Mouse (Mus musculus): ENCODE data around the gene Ccnk. TPM values are rescaled to one million over a fixed set of nuclear protein-coding genes. Genes with fewer than 3 reads are reported as not detected.

Ccnk gene
- total RNA-seq (2014; fragmentation: Nextera tagmentation), result 75.0 and 84.0 TPM in 2 replicates
- total RNA-seq (2017), result 7.8 and 24.5 TPM in 2 replicates

DNA sequence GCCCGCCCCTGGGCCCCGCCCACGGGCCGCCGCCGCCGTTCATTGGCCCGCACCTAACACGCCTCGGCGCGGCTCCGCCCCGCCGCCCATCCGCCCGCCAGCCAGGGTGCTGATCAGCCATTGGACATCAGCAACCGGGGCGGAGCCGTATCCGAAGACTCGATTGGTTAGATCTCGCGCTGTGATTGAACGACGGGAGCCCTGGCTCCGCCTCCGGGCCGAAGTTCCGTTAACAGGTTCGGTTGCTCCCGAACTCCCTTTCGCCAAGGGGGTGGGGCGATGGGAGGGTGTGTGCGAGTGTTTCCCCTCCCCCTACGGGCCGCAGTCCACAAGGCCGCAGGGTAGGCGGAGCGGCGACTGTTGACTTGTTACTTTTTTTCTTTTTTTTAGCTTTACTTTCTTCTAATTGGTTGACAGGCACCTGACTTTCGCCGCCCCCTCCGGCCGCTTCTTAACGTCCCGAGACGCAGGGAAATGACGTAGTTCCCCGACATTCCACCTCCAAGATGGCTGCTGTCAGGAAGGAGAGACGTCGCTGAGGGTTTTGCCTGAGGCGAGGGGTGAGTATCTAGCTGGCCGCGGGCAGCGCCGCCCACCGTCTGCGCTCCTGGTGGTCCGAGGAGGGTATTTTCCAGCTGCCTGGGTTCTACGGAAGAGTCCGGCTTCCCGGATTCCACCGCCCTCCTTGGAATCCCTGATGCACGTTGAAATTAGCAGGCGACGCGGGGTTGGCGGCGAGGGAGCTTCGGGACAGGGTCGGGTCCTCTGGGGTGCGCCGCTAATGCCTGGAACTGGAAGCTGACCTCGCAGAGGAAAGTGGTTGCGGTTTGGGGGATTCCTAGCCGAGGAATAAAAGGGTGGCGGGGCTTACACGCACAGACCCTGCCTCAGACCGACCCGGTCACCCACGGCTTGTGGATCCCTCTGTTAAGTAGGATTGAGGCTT lies at the start of gene Ccnk:
TSS of gene Ccnk (plus strand) at position 259 of the 946 bp plus-strand sequence.
- ATAC-seq (replicated peaks; ENCODE audit: low FRiP score, low TSS enrichment, poor library complexity, severe bottlenecking), result peak; percentile 91

DNA sequence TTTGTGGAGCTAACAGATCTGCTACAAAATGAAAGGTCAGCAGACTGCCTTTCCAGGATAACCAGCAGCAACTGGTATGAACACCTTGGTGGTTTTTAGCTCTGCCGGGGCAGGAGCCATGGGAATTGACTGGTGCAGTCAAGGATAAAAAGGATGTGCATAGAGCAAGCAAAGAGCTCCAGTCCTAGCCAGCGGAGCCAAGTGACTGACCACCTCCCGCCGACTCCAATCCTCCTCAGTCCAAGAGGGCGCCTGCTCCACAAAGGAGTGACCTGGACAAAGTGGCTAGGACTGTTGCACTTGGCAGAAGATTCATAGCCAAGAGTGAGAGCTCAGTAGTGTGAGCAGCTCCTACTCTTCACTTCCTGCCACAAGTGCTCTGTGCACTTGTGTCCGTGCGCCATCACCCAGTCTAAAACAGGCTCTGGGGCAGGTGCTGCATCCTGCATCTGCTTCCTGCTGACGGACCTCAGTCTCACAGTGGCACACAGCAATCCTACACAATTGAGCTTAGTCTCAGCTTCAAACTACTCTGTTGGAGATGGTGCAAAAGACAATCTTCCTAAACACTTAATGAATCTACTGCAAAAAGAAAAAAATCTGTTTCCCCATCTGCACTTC lies 46.8 kb upstream of the Ccnk start:
- no peak for ATAC-seq (replicated peaks; ENCODE audit: low FRiP score, low TSS enrichment, poor library complexity, severe bottlenecking)

GRCm38 (mm10) chr12:108133181-108133580 lies 46.2 kb upstream of the Ccnk start:
- no peak for ATAC-seq (replicated peaks; ENCODE audit: low FRiP score, low TSS enrichment, poor library complexity, severe bottlenecking)

DNA sequence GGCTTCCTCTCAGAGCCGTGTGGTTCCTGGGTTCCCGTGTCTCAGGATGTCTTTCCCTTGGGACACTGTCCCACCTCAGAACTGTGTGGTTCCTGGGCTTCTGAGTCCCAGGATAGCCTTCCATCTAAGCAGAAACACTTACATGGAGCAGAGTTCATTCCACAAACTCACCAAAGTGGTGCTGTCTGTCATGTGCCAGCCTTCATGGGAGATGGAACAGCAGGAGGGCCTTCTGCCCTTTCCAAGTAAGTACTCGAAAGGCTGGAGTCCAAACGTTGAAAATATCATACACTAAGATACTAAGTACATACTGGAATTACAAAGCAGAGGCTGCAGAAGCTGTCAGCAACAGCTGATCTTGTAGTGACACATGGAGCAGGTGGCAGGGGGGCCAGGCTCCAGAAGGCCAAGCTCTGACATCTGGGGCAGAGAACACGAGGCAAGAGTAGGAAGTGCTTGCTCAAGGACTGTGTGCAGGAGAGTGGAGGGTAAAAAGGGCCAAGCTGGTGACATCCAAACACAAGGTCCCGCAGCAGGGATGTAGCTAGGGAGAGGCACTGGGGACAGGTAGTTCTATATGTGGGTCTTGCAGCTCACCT lies 43.7 kb upstream of the Ccnk start:
- ATAC-seq (replicated peaks; ENCODE audit: low FRiP score, low TSS enrichment, poor library complexity, severe bottlenecking), result no peak

GRCm38 (mm10) chr12:108143624-108144498 lies 35.5 kb upstream of the Ccnk start:
- no peak for ATAC-seq (replicated peaks; ENCODE audit: low FRiP score, low TSS enrichment, poor library complexity, severe bottlenecking)

DNA sequence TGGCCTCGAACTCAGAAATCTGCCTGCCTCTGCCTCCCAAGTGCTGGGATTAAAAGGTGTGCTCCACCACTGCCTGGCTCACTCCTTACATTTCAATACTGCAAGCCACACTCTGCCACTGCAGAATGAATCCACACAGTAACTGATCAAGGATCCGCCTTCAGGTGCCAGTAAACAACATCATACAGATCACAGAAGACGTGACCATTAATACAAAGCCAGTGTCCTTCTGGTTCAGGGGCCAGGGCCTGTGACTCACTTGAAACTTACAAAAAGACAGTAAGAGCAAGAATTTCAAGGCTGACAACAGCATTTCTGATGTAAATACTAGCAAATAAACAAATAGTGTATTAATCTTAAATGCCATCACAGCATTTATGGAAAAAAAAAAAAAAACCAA lies 34.2 kb upstream of the Ccnk start:
- ATAC-seq (replicated peaks; ENCODE audit: low FRiP score, low TSS enrichment, poor library complexity, severe bottlenecking), result no peak

DNA sequence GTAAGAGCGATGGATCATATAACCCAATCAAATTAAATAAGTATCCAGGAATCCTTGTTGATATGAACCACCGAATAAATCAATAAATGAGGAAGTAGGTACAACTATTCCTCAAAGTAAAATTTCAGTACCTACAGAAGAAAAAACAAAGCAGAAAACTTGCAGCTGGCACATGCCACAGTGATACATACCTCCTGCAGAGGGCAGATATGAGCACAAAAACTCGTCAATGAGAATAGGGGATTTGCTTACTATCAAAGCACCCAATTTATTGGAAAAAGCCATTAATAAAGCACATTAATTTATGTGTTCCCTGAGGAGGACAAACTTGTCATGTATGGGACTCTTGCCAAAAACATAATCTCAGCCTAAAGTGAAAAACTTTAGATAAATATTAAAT lies 29.6 kb upstream of the Ccnk start:
- ATAC-seq (replicated peaks; ENCODE audit: low FRiP score, low TSS enrichment, poor library complexity, severe bottlenecking), result no peak

- ATAC-seq (replicated peaks; ENCODE audit: low FRiP score, low TSS enrichment, poor library complexity, severe bottlenecking), result peak; percentile 77
Observed at GRCm38 (mm10) chr12:108152743-108153142, 26.6 kb upstream of the Ccnk start.

DNA sequence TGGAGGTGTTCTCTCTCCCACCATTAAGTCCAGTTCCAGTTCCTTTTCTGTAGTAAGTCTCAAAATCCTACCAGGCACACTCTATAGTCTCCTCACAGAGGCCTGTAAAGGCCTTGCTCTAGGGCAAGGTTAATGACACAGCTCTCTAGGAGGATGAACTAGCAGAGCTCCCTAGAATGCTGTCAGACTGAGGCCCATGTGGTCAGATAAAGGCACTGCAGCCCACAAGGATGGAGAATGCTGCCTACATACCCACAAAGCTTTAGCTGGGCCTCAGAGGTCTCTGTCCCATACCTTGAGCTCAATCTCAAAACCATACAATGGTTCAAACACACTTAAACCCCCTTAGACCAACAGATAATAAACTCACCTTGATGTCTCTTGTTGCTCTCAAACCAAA lies 19.5 kb upstream of the Ccnk start:
- peak; percentile 54; the same call in 1 of the 2 replicates for ATAC-seq (replicated peaks; ENCODE audit: low FRiP score, low TSS enrichment, poor library complexity, severe bottlenecking)

DNA sequence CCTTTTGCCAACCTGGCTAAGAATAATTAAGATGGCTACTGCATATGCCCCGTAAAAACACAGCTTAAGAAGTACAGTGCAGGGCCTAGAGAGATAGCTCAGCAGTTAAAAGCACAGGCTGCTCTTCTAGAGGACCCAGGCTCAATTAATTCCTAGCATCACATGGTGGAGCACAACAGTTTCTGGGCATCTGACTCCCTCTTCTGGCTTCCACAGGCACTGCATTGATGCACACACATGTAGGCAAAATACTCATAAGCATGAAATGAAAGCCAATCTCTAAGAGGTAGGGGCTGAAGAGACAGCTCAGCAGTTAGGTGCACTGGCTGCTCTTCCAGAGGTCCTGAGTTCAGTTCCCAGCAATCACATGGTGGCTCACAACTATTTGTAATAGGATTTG lies 17.3 kb upstream of the Ccnk start:
- peak; percentile 84 for ATAC-seq (replicated peaks; ENCODE audit: low FRiP score, low TSS enrichment, poor library complexity, severe bottlenecking)

DNA sequence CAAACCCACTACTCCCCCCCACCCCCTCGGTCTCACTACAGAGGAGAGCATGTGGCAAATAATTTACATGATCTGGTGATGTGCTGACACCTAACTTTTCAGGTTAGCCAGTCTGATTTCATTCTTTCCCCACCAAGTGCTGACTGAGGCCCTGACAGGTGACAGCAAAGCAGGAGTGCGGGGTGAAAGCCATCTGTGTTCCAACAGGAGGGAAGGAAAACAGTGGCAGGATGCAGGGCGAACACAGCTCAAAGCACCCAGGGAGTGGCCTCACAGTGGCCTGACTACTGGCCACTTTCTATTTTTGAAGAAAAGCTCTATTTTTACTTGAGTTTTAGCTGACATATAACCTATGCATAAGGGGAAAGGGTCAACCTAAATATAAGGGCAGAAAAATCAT lies 15.7 kb upstream of the Ccnk start:
- no peak for ATAC-seq (replicated peaks; ENCODE audit: low FRiP score, low TSS enrichment, poor library complexity, severe bottlenecking)

DNA sequence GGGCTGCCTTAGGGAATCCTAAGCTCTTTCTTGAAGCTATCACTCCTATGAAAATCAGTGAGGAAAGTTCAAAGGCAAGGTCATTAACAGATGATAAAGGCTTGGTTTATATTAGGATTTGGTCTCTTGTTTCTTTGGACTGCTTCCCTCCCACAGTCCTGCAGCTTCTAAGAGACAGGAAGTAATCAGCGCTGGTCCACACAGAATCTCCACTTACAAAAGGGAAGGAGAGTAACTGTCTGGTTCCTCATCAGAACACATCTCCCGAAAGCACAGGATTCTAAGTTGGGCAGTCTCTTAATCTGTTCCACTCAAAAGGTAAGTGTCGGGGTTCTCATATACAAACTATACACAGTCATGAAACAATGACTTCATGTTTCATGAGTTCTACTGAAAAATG lies 10.5 kb upstream of the Ccnk start:
- no peak for ATAC-seq (replicated peaks; ENCODE audit: low FRiP score, low TSS enrichment, poor library complexity, severe bottlenecking)

GRCm38 (mm10) chr12:108170467-108170866 lies 8.9 kb upstream of the Ccnk start:
- ATAC-seq (replicated peaks; ENCODE audit: low FRiP score, low TSS enrichment, poor library complexity, severe bottlenecking), result 0 out of 2 replicates have a peak, but pooled peaks have one; percentile 29

- 0 out of 2 replicates have a peak, but pooled peaks have one; percentile 44 for ATAC-seq (replicated peaks; ENCODE audit: low FRiP score, low TSS enrichment, poor library complexity, severe bottlenecking)
Observed at GRCm38 (mm10) chr12:108171336-108171735, 8.0 kb upstream of the Ccnk start.

- ATAC-seq (replicated peaks; ENCODE audit: low FRiP score, low TSS enrichment, poor library complexity, severe bottlenecking), result peak; percentile 60; the same call in 1 of the 2 replicates
Observed at GRCm38 (mm10) chr12:108172639-108173038, 6.7 kb upstream of the Ccnk start.

DNA sequence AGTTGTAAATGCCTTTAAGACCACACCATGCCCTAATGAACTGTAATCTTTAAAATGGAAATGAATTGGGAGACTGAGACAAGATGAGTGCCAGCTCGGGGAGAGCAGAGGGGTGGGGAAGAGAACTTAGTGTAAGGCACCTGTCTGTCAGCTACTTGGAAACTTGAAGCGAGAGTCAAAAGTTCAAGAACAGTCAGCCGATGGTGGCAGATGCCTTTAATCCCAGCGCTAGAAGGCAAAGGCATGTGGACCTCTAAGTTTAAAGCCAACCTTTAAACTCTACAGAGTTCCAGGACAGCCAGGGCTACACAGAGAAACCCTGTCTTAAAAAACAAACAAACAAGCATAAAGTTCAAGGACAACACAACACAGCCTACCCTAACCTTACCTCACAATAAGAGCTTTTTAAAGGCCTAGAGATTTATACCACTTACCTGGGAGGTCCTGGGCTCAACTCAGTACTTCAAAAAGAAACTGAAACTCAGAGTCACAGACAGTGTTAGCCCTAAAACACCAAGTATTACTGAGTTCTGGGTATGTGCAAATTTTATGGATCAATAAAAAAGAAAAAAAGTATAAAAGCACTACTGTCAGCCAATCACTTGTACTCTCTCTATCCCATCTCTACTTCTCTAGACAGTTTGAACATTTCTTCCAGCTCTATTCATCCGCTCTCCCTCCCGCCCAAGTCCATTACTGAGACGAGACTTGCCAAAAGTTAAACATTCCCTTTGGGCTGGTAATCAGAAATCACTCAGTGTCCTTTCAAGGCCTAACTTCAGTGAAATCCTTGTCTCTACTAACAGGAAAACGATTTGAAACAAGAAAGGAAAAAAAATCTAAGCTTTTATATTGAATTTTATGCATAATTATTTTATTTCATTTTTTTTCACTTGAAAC lies 4.5 kb upstream of the Ccnk start:
- no peak for ATAC-seq (replicated peaks; ENCODE audit: low FRiP score, low TSS enrichment, poor library complexity, severe bottlenecking)

DNA sequence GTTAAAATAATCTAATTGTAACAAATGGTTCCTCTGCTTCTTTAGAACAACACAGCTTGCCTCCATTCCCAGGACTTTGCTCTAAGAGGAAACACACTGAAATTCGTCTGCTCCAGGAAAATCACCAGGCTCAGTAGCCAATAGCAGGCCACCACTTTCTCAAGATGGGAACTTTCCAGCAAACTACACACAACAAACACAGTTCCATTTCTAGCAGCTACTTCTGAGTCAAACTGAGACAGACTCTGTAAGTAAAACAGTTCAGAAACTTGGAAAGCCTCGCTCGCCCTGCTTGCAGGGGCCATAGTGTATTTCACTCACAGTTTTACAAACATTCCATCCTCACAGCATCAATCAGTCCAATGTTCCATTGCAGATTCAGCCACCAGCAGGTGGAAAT lies 3.0 kb upstream of the Ccnk start:
- ATAC-seq (replicated peaks; ENCODE audit: low FRiP score, low TSS enrichment, poor library complexity, severe bottlenecking), result no peak
